Mouse (Mus musculus) ovary, adult 18-20 months (tissue): ENCODE measurements around the gene Cul9.
"Not testable (repeated sequence)": the region's sequence is repeated elsewhere in the genome, so short reads cannot be mapped to it uniquely, and the experiment has no call there.

ENCODE experiments used
- DNase-seq: peaks from one replicate; pipeline ENCODE4 v3.0.0; 2022; ENCODE audit warnings: low spot score, mixed read lengths

The Cul9 gene

DNA sequence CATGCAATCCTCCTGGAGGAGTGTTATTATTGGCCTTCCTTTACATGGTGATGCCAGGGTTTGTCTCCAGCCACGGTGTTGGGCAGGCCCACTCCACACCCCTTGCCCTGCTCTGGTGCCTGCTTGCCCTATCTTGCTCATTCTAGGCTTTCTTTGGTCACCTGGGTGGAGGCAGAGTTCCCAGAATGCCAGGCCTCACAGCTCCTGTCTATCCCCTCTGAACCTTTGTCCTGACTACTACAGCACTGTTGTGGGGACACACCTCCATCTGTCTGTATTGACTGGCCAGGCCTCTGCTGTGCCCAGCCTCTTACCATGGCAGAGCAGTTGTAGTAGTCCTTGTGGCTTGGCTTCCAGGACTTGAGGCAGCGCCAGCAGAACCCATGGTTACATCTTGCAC is 43.4 kb downstream of the Cul9 start:
- DNase-seq, result no peak

DNA sequence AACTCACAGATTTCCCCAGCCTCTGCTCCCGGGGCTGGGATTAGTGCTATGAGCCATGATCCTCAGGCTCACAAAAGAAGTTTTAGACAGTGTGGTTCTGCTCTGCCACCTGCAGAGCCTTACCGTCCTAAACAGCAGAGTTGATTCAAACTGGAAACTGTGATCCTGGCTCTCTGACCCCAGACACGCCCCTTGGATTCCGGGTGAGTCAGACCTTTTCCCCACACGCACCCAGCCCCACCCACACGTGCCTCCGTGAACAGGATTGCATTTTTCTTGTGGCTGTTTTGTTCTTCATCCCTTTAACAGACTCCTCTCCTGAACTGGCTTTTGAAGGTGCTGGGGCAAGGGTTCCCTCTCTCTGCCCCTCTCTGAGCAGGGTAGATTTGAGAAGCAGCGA is 48.2 kb downstream of the Cul9 start:
- DNase-seq, result no peak

DNA sequence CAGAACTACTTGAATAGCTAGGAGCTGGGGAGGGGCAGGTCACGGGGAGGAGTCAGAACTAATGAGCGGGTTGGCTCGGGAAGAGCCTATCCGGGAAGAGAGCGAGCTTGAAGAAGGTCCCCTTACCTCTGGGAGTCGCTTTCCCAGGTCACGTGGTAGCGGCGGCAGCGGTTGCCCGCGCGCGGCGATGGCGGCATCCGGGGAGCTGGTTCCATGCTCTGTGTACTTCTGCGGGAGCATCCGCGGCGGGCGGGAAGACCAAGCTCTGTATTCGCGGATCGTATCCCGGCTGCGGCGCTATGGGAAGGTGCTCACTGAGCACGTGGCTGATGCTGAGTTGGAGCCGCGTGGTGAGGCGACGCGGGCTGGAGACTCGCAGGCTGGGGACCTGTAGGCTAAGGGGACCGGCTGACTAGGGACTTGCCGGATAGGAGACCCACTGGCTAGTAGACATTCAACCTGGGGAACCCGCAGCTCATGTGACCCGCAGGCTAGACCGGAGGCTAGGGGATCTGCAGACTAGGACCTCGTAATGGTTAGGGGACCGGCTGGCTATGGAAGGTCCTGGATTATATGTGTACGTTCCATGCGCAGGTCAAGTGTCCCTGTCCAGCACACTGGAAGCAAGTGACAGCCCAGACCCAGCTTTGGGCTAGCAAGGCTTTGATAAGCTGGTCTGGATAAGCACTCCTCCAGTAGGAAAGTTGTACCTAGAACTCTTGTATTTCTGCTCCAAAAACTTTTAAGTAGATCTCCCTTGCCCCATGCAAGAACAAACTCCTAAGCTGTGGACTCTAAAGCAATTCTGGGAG is 49.4 kb downstream of the Cul9 start, which contains the start of gene Dnph1:
Gene Dnph1, plus strand, starts transcription at position 89 of the 812 bp plus-strand sequence.
- peak; percentile 80 for DNase-seq

DNA sequence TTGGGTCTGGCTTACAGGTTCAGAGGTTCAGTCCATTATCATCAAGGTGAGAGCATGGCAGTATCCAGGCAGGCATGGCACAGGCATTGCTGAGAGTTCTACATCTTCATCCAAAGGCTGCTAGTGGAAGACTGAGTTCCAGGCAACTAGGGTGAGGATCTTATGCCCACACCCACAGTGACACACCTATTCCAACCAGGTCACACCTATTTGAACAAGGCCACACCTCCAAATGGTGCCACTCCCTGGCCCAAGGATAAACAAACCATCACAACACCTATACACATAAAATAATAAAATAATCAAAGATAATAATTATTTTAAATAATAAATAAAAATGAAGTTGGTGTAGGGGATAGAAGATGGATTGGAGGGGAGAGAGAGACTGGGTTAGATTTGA is 50.1 kb downstream of the Cul9 start:
- not testable (repeated sequence) for DNase-seq

GRCm38 (mm10) chr17:46495486-46495885 is 50.7 kb downstream of the Cul9 start:
- DNase-seq, result no peak

DNA sequence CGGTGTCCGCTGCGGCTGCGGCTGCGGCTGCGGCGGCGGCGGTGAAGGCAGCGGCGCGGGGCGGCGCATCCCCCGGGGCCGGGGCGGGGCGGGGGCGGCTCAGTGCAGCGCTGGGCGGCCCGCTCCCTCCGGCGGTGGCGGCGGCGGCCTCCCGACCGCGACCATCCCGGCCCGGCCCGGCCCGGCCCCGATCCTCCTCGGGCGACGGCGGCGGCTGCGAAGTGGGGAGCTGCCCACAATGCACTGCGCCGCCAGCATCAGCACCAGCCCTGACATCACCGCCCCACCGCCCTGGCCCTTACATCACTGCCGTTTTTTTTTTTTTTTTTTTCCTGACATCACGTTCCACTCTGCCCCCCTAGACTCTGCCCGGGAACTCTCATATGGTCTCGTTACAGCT is 58.8 kb downstream of the Cul9 start, which contains the start of gene Ttbk1:
Gene Ttbk1, minus strand, starts transcription at position 245 of the 400 bp plus-strand sequence.
- no peak for DNase-seq

DNA sequence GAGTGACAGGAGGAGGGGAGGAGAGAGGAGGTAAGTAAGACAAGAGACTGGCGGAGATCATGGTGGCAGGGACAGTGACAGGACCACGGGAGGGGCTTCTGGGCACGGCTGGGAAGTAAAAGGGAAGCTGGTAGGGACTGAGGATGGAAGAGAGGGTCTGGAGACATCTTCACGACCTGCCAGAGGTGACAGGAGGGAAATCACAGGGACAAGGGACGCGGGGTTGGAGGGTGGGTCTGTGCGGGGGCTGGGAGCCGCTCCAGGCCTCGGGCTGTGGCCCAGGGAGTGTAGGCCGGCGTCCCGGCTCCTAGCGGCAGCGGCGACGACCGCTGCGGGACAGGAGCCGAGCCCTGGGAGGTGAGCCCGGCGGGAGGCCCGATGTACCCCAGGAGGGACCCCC is 59.2 kb downstream of the Cul9 start:
- DNase-seq, result no peak

GRCm38 (mm10) chr17:46484461-46484875 is 61.7 kb downstream of the Cul9 start:
- no peak for DNase-seq

DNA sequence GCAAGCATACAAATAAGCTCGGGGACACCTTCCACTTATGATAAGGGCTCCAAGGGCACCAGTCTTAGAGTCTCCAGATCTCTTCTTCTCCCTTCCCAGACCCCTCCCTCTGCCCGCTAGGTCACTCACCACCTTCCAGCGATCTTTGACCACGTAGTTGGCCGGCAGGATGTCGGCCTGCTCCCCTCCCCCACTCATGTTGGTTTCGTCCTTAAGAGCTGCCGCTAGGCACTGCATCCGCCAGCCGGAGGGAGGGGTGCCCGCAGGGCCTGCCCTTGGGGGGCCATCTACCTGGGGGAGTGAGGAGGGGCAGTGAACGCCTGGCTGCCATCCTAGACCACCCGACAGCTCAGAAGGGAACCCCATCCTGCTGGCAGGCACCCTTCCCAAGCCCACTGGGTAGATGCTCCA is 62.2 kb downstream of the Cul9 start:
- no peak for DNase-seq

GRCm38 (mm10) chr17:46483561-46484001 is 62.6 kb downstream of the Cul9 start:
- no peak for DNase-seq

- no peak for DNase-seq
Measured at GRCm38 (mm10) chr17:46477286-46477685, 68.9 kb downstream of the Cul9 start.

DNA sequence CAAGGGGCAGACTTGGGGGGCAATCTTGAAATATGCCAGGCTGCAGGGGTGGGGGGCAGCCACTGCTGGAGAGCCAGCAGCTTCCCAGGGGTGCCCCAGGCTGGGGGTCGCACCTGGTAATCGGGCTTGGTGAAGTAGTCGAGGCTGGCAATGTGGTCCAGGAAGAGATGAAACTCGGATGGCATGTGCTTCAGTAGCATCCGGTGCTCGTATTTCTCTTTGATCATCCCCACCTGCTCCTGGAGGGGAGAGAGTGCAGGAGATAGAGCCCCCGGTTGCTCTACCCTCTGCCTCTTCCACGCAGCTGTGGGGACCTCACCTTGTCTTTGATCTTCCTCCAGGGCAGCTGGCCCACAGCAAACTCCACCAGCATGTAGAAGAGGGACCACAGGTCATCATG is 69.6 kb downstream of the Cul9 start:
- no peak for DNase-seq

GRCm38 (mm10) chr17:46467830-46468229 is 78.4 kb downstream of the Cul9 start:
- DNase-seq, result no peak

GRCm38 (mm10) chr17:46462226-46462625 is 84.0 kb downstream of the Cul9 start:
- no peak for DNase-seq

DNA sequence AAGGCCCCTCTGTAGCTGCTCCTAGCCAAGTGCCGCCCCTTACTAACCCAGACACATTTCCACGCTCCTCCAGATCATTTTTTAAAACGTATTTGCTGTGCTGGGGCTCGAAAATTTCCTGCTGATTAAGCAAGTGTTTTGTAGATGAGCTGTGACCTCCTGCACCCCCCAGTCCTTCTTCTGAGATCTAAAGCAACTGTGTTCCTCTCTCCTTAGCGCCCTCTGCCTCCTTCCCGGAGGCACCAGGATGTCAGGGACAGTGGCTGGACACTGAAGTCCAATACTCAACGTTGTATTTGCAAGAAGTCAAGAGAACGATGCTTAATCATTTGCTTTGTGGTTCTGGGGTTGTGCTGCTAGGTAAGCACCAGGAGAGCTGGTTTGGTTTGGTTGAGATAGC is 84.8 kb downstream of the Cul9 start:
- DNase-seq, result no peak

GRCm38 (mm10) chr17:46460673-46461072 is 85.5 kb downstream of the Cul9 start:
- no peak for DNase-seq

DNA sequence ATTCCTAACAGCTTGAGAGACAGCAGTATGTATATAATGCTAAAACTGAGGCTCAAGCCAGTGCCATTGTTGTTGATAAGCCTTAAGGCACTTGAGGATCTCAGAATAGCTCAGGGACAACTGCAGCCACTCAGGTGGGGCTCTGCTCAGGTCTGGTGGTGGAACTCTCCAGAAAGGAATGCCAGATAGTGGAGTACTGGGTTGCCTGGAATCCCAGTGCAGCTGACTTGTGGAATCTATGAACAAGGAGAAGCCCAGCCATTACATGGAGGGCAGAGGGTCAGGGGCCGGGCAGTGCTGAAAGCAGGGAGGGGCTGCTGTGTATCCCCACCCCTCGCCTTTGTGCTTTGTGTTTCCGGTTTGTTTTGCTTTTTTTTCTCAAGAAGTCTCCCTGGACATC is 87.7 kb downstream of the Cul9 start:
- no peak for DNase-seq

- no peak for DNase-seq
Measured at GRCm38 (mm10) chr17:46457791-46458190, 88.4 kb downstream of the Cul9 start.

DNA sequence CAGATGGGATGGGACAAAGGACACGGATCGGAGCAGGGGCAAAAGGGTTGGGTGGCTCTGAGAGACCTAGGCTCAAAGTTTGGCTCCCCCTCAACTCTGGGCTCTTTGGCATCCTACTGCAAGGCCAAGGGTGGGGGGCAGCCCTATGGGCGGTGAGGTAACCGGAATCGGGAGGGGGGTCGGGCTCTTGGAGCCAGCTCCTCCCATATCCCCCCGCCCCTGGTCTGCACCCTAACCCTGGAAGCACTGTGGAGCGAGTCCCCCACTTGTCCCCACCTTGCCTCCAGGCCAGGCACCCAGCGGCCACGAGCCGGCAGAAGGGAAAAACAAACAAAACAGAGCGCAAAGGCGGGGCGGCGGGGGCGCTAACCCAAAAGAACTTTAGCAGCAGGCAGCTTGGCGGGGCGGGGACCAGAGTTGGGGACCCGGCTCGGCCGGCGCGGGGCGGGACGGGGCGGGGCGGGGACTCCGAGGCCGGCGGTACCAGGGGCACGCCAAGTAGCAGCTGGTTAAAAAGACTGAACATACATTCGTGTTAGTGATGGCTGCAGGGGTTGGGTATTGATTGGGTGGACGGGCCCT is 91.0 kb downstream of the Cul9 start:
- no peak for DNase-seq

- DNase-seq, result no peak
Measured at GRCm38 (mm10) chr17:46454539-46454938, 91.6 kb downstream of the Cul9 start.

DNA sequence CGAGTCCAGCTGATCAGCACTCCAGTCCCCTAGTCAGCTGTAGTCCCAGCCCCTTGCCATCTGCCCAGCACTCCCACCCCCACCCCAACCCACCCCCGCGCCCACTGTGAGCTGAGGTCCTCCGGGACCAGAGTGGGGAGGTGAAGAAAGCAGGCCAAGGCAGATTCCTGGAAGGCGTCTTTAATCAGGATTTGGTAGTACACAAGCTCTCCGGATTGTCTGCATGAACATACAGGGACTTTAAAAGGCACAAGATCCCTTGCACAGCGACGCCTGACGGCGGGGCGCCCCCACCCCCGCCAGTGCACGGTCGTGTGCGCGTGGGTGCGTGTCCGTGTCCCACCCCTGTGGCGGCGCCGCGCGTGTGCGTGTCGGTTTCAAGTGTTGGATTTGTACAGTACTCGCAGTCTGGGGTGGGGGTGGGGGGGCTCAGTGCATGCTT is 92.2 kb downstream of the Cul9 start:
- no peak for DNase-seq

DNA sequence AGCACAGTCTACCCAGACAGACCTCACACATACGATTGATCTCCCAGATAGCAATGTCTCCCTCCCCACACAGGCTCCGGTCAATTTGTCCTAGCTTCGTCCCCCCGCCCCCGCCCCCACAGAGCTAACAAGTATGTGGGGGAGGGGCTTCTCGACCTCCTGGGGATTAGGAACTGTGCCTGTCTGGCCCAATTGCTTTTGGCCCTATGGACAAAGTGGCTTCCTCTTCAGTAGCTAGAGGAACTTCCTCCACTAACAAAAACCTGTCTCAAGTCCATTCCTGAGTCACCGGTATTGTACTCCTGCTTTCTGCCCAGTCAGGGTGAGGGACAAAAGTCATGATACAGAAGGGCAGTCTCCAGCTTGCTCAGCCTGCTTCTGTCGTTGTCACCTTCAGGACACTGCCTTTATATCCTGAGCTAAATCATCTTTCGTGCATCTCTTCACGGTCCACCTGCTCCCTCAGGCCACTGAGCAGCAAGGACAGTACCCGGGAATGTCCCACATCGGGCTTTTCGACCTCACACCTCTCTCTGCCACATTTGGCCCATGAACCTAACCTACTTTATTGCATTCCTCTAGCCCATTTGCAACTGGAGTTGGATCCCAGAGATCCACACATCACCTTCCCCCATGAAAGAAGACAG is 92.8 kb downstream of the Cul9 start:
- DNase-seq, result no peak

DNA sequence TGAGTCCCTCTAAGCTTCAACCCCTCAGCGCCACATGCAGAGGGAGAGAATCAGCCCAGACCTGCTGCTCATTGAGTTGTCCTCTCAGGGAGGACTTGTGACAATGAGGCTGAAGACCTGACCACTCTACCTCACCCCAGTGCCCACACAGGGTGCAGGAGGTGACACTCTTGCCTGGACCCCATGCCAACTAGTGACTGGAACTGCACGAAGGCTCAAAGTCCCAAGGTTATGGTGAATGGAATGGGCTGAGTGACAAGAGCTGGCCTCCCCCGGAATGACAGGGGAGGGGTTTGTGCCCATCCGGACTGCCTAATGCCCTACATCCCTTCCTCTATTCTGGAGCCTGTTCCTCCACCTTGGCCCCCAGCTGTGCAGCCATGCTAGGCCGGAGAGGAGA is 93.5 kb downstream of the Cul9 start:
- DNase-seq, result no peak
